Mouse (Mus musculus) layer of hippocampus, adult 2 months (tissue): Measurements from ENCODE around the gene Dek. TPM values are rescaled to one million over a fixed set of nuclear protein-coding genes. Genes with fewer than 3 reads are reported as not detected.

Experiments used
- DNase-seq, 2 experiments: peaks; one replicate each; pipeline ENCODE4 v3.0.0; 2022; ENCODE audit warnings: low spot score in 2 of 2
- H3K27ac ChIP-seq: fragments of 200-600 bp; 2 replicates; pipeline ENCODE4 v1.8.1; 2022
- H3K4me3 ChIP-seq: fragments of 200-600 bp; 2 replicates; pipeline ENCODE4 v1.8.1; 2022; ENCODE audit warnings: mild to moderate bottlenecking
- CTCF ChIP-seq: fragments of 200-600 bp; conservative IDR thresholded peaks from 2 replicates; pipeline ENCODE4 v1.8.1; 2022; ENCODE audit warnings: antibody characterized with exemption, mild to moderate bottlenecking, moderate library complexity
- total RNA-seq, 2 experiments: library from RNA; stranded (reverse); gene quantifications; 2 replicates each; pipeline ENCODE4 v1.2.3; 2021

The Dek gene
- total RNA-seq, 2 experiments from 2014 or later = 48.3 to 50.0 TPM

- Histone ChIP-seq H3K4me3 (no peak overlapping the region), H3K27ac (no peak overlapping the region)
- DNase-seq = no peak
- TF ChIP-seq CTCF = no peak
Measured at GRCm38 (mm10) chr13:47125595-47125994, 19.6 kb upstream of the Dek start.

- TF ChIP-seq CTCF = no peak
- DNase-seq = no peak
- H3K4me3 ChIP-seq = no peak overlapping the region
- no peak overlapping the region for H3K27ac ChIP-seq
Measured at GRCm38 (mm10) chr13:47124986-47125385, 19.0 kb upstream of the Dek start.

- H3K4me3 ChIP-seq = no peak overlapping the region
- no peak for DNase-seq
- TF ChIP-seq CTCF = no peak
- H3K27ac ChIP-seq = no peak overlapping the region
Measured at GRCm38 (mm10) chr13:47124449-47124848, 18.4 kb upstream of the Dek start.

- TF ChIP-seq CTCF = no peak
- peak in 1 of 2 experiments; percentile 38 for DNase-seq
- Histone ChIP-seq H3K4me3 (peak within 1 kb of the TSS; percentile 72), H3K27ac (peak within 1 kb of the TSS; percentile 61; the same call in 1 of the 2 replicates)
Measured at GRCm38 (mm10) chr13:47122537-47123430, 16.8 kb upstream of the Dek start, which contains the start of gene Rnf144b. Rnf144b (plus strand) TSS chr13:47122656.

- no peak for DNase-seq
- H3K4me3 ChIP-seq = peak overlapping the region; percentile 72; the same call in 1 of the 2 replicates
- TF ChIP-seq CTCF = peak; percentile 63
- no peak overlapping the region for H3K27ac ChIP-seq
Measured at GRCm38 (mm10) chr13:47121333-47121889, 15.4 kb upstream of the Dek start.

- H3K4me3 ChIP-seq = no peak overlapping the region
- no peak for TF ChIP-seq CTCF
- H3K27ac ChIP-seq = no peak overlapping the region
- no peak for DNase-seq
Measured at GRCm38 (mm10) chr13:47116000-47116399, 10.0 kb upstream of the Dek start.

- DNase-seq = no peak
- H3K4me3 ChIP-seq = no peak overlapping the region
- TF ChIP-seq CTCF = no peak
- H3K27ac ChIP-seq = no peak overlapping the region
Measured at GRCm38 (mm10) chr13:47112924-47113323, 6.9 kb upstream of the Dek start.

GRCm38 (mm10) chr13:47112056-47112455, 6.1 kb upstream of the Dek start:
- DNase-seq = no peak
- no peak overlapping the region for H3K4me3 ChIP-seq
- TF ChIP-seq CTCF = no peak
- no peak overlapping the region for H3K27ac ChIP-seq

GRCm38 (mm10) chr13:47111185-47111584, 5.2 kb upstream of the Dek start:
- Histone ChIP-seq H3K4me3 (no peak overlapping the region), H3K27ac (no peak overlapping the region)
- DNase-seq = no peak
- no peak for TF ChIP-seq CTCF

GRCm38 (mm10) chr13:47109239-47109638, 3.2 kb upstream of the Dek start:
- H3K4me3 ChIP-seq = no peak overlapping the region

GRCm38 (mm10) chr13:47106580-47106888, 533 bp upstream of the Dek start:
- no peak for DNase-seq
- peak overlapping the region; percentile 79 for H3K4me3 ChIP-seq
- no peak for TF ChIP-seq CTCF
- peak overlapping the region; percentile 95 for H3K27ac ChIP-seq

More at GRCm38 (mm10) chr13:47109239-47109638, 3.2 kb upstream of the Dek start:
- DNase-seq = no peak
- no peak for TF ChIP-seq CTCF
- H3K27ac ChIP-seq = no peak overlapping the region

GRCm38 (mm10) chr13:47104856-47105541, 1.0 kb downstream of the Dek start:
- no peak for DNase-seq
- Histone ChIP-seq H3K27ac (peak overlapping the region; percentile 95), H3K4me3 (peak overlapping the region; percentile 79)
- TF ChIP-seq CTCF = no peak

GRCm38 (mm10) chr13:47104146-47104545, 1.9 kb downstream of the Dek start:
- H3K4me3 ChIP-seq = peak overlapping the region; percentile 79
- TF ChIP-seq CTCF = no peak
- H3K27ac ChIP-seq = no peak overlapping the region
- no peak for DNase-seq
